Mouse (Mus musculus): Measurements from ENCODE around the gene Smbd1. TPM values are rescaled to one million over a fixed set of nuclear protein-coding genes. Genes with fewer than 3 reads are reported as not detected.

The Smbd1 gene
- polyA plus RNA-seq (2015; fragmentation: Nextera tagmentation; extraction: Ambion mirVana): 0.31 and 0.55 TPM in 2 replicates

GRCm38 (mm10) chr16:32810321-32810720, at the start of gene Smbd1:
TSS of gene Smbd1 (minus strand) at chr16:32810477.
- no peaks in the 10 kb centered on the region for H3K9me3 ChIP-seq (ENCODE audit: control insufficient read depth, low read length)
- H3K9ac ChIP-seq (ENCODE audit: low read length): no peak within 1 kb of the TSS
- 85% methylated on average over 4 of the region's 4 CpGs for WGBS
- no peaks in the 10 kb centered on the region for H3K27me3 ChIP-seq (ENCODE audit: control insufficient read depth, insufficient read depth, low read depth, low read length)
- H3K4me3 ChIP-seq (ENCODE audit: low read length): no peak within 1 kb of the TSS
- no peak for ATAC-seq (ENCODE audit: low read depth)
- H3K36me3 ChIP-seq (ENCODE audit: control insufficient read depth, insufficient read depth, low read length): no peaks in the 10 kb centered on the region
- no peak within 1 kb of the TSS for H3K4me2 ChIP-seq (ENCODE audit: low read depth, low read length)
- H3K27ac ChIP-seq (ENCODE audit: low read length): no peak within 1 kb of the TSS
- peaks cover 21% of the 10 kb centered on the region for H3K4me1 ChIP-seq (replicated peaks; ENCODE audit: control insufficient read depth, insufficient read depth, low read length)

GRCm38 (mm10) chr16:32858771-32859636, 48.7 kb upstream of the Smbd1 start:
- 48% methylated on average over 12 of the region's 12 CpGs for WGBS
- ATAC-seq (ENCODE audit: low read depth): peak; percentile 81
- no peaks in the 10 kb centered on the region for H3K9me3 ChIP-seq (ENCODE audit: control insufficient read depth, low read length)
- no peak overlapping the region for H3K4me2 ChIP-seq (ENCODE audit: low read depth, low read length)
- no peak overlapping the region for H3K4me3 ChIP-seq (ENCODE audit: low read length)
- peaks cover 7% of the 10 kb centered on the region; the same call in 1 of the 2 replicates for H3K4me1 ChIP-seq (replicated peaks; ENCODE audit: control insufficient read depth, insufficient read depth, low read length)
- H3K9ac ChIP-seq (ENCODE audit: low read length): no peak overlapping the region
- 0 out of 2 replicates have a peak, but pooled peaks cover 3% of the 10 kb centered on the region for H3K36me3 ChIP-seq (ENCODE audit: control insufficient read depth, insufficient read depth, low read length)
- H3K27ac ChIP-seq (ENCODE audit: low read length): peak overlapping the region; percentile 58
- H3K27me3 ChIP-seq (ENCODE audit: control insufficient read depth, insufficient read depth, low read depth, low read length): no peaks in the 10 kb centered on the region

- H3K4me1 ChIP-seq (replicated peaks; ENCODE audit: control insufficient read depth, insufficient read depth, low read length): peaks cover 7% of the 10 kb centered on the region; the same call in 1 of the 2 replicates
- WGBS: 42% methylated on average over 4 of the region's 4 CpGs
- ATAC-seq (ENCODE audit: low read depth): no peak
- H3K4me3 ChIP-seq (ENCODE audit: low read length): no peak overlapping the region
- H3K4me2 ChIP-seq (ENCODE audit: low read depth, low read length): no peak overlapping the region
- H3K36me3 ChIP-seq (ENCODE audit: control insufficient read depth, insufficient read depth, low read length): 0 out of 2 replicates have a peak, but pooled peaks cover 3% of the 10 kb centered on the region
- no peak overlapping the region for H3K9ac ChIP-seq (ENCODE audit: low read length)
- H3K9me3 ChIP-seq (ENCODE audit: control insufficient read depth, low read length): no peaks in the 10 kb centered on the region
- H3K27ac ChIP-seq (ENCODE audit: low read length): peak overlapping the region; percentile 58; the same call in 1 of the 2 replicates
- H3K27me3 ChIP-seq (ENCODE audit: control insufficient read depth, insufficient read depth, low read depth, low read length): no peaks in the 10 kb centered on the region
These were observed 48.1 kb upstream of the Smbd1 start for GRCm38 (mm10) chr16:32858356-32858755.

- no peak for ATAC-seq (ENCODE audit: low read depth)
These were observed 46.5 kb upstream of the Smbd1 start for GRCm38 (mm10) chr16:32856751-32857150.

GRCm38 (mm10) chr16:32854050-32854571, 43.8 kb upstream of the Smbd1 start:
- WGBS: 67% methylated on average over 2 of the region's 2 CpGs
- H3K9me3 ChIP-seq (ENCODE audit: control insufficient read depth, low read length): no peaks in the 10 kb centered on the region
- no peak overlapping the region for H3K4me2 ChIP-seq (ENCODE audit: low read depth, low read length)
- no peaks in the 10 kb centered on the region for H3K27me3 ChIP-seq (ENCODE audit: control insufficient read depth, insufficient read depth, low read depth, low read length)
- H3K4me1 ChIP-seq (replicated peaks; ENCODE audit: control insufficient read depth, insufficient read depth, low read length): peaks cover 7% of the 10 kb centered on the region; the same call in 1 of the 2 replicates
- no peak overlapping the region for H3K9ac ChIP-seq (ENCODE audit: low read length)
- H3K4me3 ChIP-seq (ENCODE audit: low read length): no peak overlapping the region
- H3K27ac ChIP-seq (ENCODE audit: low read length): peak overlapping the region; percentile 66
- H3K36me3 ChIP-seq (ENCODE audit: control insufficient read depth, insufficient read depth, low read length): peaks cover 7% of the 10 kb centered on the region; the same call in 1 of the 2 replicates
- ATAC-seq (ENCODE audit: low read depth): peak; percentile 20; the same call in 1 of the 2 replicates

More at GRCm38 (mm10) chr16:32856751-32857150, 46.5 kb upstream of the Smbd1 start:
- H3K9me3 ChIP-seq (ENCODE audit: control insufficient read depth, low read length): no peaks in the 10 kb centered on the region
- 74% methylated on average over 3 of the region's 3 CpGs for WGBS
- H3K36me3 ChIP-seq (ENCODE audit: control insufficient read depth, insufficient read depth, low read length): 0 out of 2 replicates have a peak, but pooled peaks cover 3% of the 10 kb centered on the region
- peaks cover 7% of the 10 kb centered on the region; the same call in 1 of the 2 replicates for H3K4me1 ChIP-seq (replicated peaks; ENCODE audit: control insufficient read depth, insufficient read depth, low read length)
- no peak overlapping the region for H3K27ac ChIP-seq (ENCODE audit: low read length)
- no peak overlapping the region for H3K4me3 ChIP-seq (ENCODE audit: low read length)
- no peaks in the 10 kb centered on the region for H3K27me3 ChIP-seq (ENCODE audit: control insufficient read depth, insufficient read depth, low read depth, low read length)
- no peak overlapping the region for H3K9ac ChIP-seq (ENCODE audit: low read length)
- no peak overlapping the region for H3K4me2 ChIP-seq (ENCODE audit: low read depth, low read length)

- Histone ChIP-seq H3K9ac (ENCODE audit: low read length) (no peak overlapping the region), H3K27me3 (ENCODE audit: control insufficient read depth, insufficient read depth, low read depth, low read length) (no peaks in the 10 kb centered on the region), H3K27ac (ENCODE audit: low read length) (peak overlapping the region; percentile 66), H3K36me3 (ENCODE audit: control insufficient read depth, insufficient read depth, low read length) (peaks cover 7% of the 10 kb centered on the region; the same call in 1 of the 2 replicates), H3K4me2 (ENCODE audit: low read depth, low read length) (no peak overlapping the region), H3K9me3 (ENCODE audit: control insufficient read depth, low read length) (no peaks in the 10 kb centered on the region), H3K4me3 (ENCODE audit: low read length) (no peak overlapping the region), H3K4me1 (replicated peaks; ENCODE audit: control insufficient read depth, insufficient read depth, low read length) (peaks cover 6% of the 10 kb centered on the region; the same call in 1 of the 2 replicates)
- 63% methylated on average over 13 of the region's 13 CpGs for WGBS
- 0 out of 2 replicates have a peak, but pooled peaks have one; percentile 20 for ATAC-seq (ENCODE audit: low read depth)
These were observed 43.3 kb upstream of the Smbd1 start for GRCm38 (mm10) chr16:32853492-32854049.

GRCm38 (mm10) chr16:32849042-32849830, 39.0 kb upstream of the Smbd1 start:
- Histone ChIP-seq H3K4me3 (ENCODE audit: low read length) (no peak overlapping the region), H3K9ac (ENCODE audit: low read length) (no peak overlapping the region), H3K36me3 (ENCODE audit: control insufficient read depth, insufficient read depth, low read length) (peaks cover 19% of the 10 kb centered on the region), H3K27ac (ENCODE audit: low read length) (no peak overlapping the region), H3K27me3 (ENCODE audit: control insufficient read depth, insufficient read depth, low read depth, low read length) (no peaks in the 10 kb centered on the region), H3K4me2 (ENCODE audit: low read depth, low read length) (no peak overlapping the region), H3K4me1 (replicated peaks; ENCODE audit: control insufficient read depth, insufficient read depth, low read length) (peaks cover under 1% of the 10 kb centered on the region; the same call in 1 of the 2 replicates), H3K9me3 (ENCODE audit: control insufficient read depth, low read length) (no peaks in the 10 kb centered on the region)
- ATAC-seq (ENCODE audit: low read depth): no peak
- whole genome bisulfite sequencing: 80% methylated on average over 11 of the region's 11 CpGs

GRCm38 (mm10) chr16:32847103-32847502, 36.8 kb upstream of the Smbd1 start:
- no peak overlapping the region for H3K4me3 ChIP-seq (ENCODE audit: low read length)
- no peaks in the 10 kb centered on the region for H3K27me3 ChIP-seq (ENCODE audit: control insufficient read depth, insufficient read depth, low read depth, low read length)
- H3K4me1 ChIP-seq (replicated peaks; ENCODE audit: control insufficient read depth, insufficient read depth, low read length): no peaks in the 10 kb centered on the region
- H3K4me2 ChIP-seq (ENCODE audit: low read depth, low read length): no peak overlapping the region
- H3K9ac ChIP-seq (ENCODE audit: low read length): no peak overlapping the region
- no peak overlapping the region for H3K27ac ChIP-seq (ENCODE audit: low read length)
- H3K9me3 ChIP-seq (ENCODE audit: control insufficient read depth, low read length): no peaks in the 10 kb centered on the region
- H3K36me3 ChIP-seq (ENCODE audit: control insufficient read depth, insufficient read depth, low read length): peaks cover 29% of the 10 kb centered on the region
- WGBS: 95% methylated on average over 11 of the region's 11 CpGs
- no peak for ATAC-seq (ENCODE audit: low read depth)
